Mouse (Mus musculus): Measurements from ENCODE around the gene Sox8. TPM values are rescaled to one million over a fixed set of nuclear protein-coding genes. Genes with fewer than 3 reads are reported as not detected.

Sox8 gene
- total and polyA plus RNA-seq, 2 experiments from 2014 or later: 22.6 to 26.6 TPM

DNA sequence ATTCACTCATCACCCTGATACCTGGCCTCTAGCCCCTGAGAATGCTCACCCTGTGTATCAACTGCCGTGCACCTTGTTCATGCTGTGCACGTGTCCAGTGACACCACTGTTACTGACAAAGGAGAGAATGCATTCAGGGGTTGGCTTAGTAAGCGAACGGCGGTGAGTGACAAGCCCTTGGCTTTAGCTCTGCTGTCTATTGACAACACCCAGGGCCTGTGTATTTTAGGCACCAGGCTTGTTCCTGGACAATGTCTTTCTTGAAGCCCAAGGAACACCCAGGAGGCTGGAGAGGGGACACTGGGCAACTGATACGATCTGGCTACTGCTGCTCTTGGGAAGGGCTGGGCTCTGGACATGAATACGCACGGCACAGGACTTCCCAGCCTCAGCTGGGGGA, 11.6 kb upstream of the Sox8 start:
- 0 out of 2 replicates have a peak, but pooled peaks cover 6% of the 10 kb centered on the region for H3K4me1 ChIP-seq (ENCODE audit: insufficient read depth)
- DNase-seq (no peak), ATAC-seq (no peak)
- H3K4me3 ChIP-seq (ENCODE audit: low read depth, low read length): no peak overlapping the region
- no peak overlapping the region for H3K9ac ChIP-seq
- no peak overlapping the region for H3K27ac ChIP-seq (ENCODE audit: low read depth, low read length)
- no peaks in the 10 kb centered on the region for H3K27me3 ChIP-seq (ENCODE audit: insufficient read depth, low read length)
- TF ChIP-seq CTCF (IDR thresholded peaks at IDR 0.05; ENCODE audit: low read depth): no peak
- WGBS: 65% methylated on average over 8 of the region's 8 CpGs
- no peaks in the 10 kb centered on the region for H3K9me3 ChIP-seq (ENCODE audit: low read length)
- peaks cover 5% of the 10 kb centered on the region for H3K36me3 ChIP-seq (ENCODE audit: insufficient read depth)
- H3K4me2 ChIP-seq (ENCODE audit: low read depth): no peak overlapping the region

DNA sequence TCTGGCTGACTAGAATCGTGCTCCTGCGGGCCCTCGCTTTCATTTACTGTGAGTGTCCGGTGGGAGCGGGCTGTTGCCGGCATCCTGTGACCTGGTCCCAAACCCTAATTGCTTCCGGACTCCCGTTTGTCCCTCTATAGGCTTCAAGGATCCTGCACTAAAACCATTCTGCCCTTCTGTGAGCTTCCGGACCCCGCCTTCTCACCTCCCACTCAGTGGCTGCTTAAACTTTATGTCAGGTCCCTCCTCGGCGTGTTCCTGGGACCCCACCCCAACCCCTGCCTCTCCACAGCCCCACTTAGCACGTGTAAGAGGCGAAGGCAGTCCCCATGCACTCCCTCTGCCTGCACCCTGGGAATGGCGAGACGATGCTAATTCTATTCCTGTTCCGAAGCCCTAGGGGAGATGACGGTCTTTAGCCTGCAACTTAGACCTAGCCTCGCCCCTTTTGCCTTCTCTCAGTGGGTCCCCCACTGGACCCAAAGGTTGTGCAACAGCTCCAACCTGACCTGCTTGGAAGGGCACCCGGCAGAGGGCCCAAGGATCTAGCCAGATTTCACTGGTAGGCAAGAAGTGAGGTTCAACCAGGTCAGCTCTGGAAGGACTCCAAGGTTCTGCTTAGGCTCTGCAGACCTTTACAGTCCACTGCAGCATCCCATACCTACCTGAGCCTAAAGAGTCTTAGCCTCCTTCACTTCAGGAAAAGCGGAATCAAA, 9.0 kb upstream of the Sox8 start:
- Histone ChIP-seq H3K9ac (peak overlapping the region; percentile 61), H3K36me3 (ENCODE audit: insufficient read depth) (no peaks in the 10 kb centered on the region), H3K9me3 (ENCODE audit: low read length) (no peaks in the 10 kb centered on the region), H3K4me3 (ENCODE audit: low read depth, low read length) (peak overlapping the region; percentile 62), H3K27me3 (ENCODE audit: insufficient read depth, low read length) (no peaks in the 10 kb centered on the region), H3K27ac (ENCODE audit: low read depth, low read length) (peak overlapping the region; percentile 62; the same call in 1 of the 2 replicates), H3K4me1 (ENCODE audit: insufficient read depth) (0 out of 2 replicates have a peak, but pooled peaks cover 6% of the 10 kb centered on the region), H3K4me2 (ENCODE audit: low read depth) (peak overlapping the region; percentile 90)
- ATAC-seq (peak; percentile 42), DNase-seq (no peak)
- 9% methylated on average over 21 of the region's 21 CpGs for WGBS
- TF ChIP-seq CTCF (IDR thresholded peaks at IDR 0.05; ENCODE audit: low read depth): no peak

DNA sequence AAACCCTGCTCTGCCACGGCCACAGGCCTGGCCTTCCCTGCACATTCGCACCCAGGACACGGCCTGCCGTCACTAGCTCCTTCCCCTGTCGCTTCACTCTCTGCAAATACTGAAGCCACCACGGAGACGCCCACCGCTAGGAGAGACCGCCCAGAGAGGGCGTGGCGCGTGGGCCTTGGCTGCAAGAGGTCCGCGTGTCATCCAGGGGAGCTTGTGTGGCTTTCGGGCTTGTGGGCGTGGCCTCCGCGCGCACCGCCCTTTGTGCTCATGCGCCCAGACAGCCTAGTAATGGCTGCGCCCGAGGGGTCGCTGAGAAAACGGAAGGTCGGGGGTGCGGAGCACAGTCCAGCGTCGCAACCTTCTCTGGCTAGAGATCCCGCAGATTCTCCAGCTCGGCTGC, 8.4 kb upstream of the Sox8 start, which contains the start of gene Lmf1:
Gene Lmf1, plus strand, starts transcription at position 166 of the 400 bp plus-strand sequence.
- Histone ChIP-seq H3K4me3 (ENCODE audit: low read depth, low read length) (peak within 1 kb of the TSS; percentile 62), H3K27ac (ENCODE audit: low read depth, low read length) (peak within 1 kb of the TSS; percentile 62; the same call in 1 of the 2 replicates), H3K9me3 (ENCODE audit: low read length) (no peaks in the 10 kb centered on the region), H3K27me3 (ENCODE audit: insufficient read depth, low read length) (no peaks in the 10 kb centered on the region), H3K36me3 (ENCODE audit: insufficient read depth) (no peaks in the 10 kb centered on the region), H3K4me2 (ENCODE audit: low read depth) (peak within 1 kb of the TSS; percentile 90), H3K9ac (peak within 1 kb of the TSS; percentile 61), H3K4me1 (ENCODE audit: insufficient read depth) (0 out of 2 replicates have a peak, but pooled peaks cover 6% of the 10 kb centered on the region)
- under 1% methylated on average over 31 of the region's 31 CpGs for WGBS
- peak; percentile 96 for DNase-seq
- TF ChIP-seq CTCF (IDR thresholded peaks at IDR 0.05; ENCODE audit: low read depth): peak; percentile 53
- ATAC-seq: peak; percentile 98

DNA sequence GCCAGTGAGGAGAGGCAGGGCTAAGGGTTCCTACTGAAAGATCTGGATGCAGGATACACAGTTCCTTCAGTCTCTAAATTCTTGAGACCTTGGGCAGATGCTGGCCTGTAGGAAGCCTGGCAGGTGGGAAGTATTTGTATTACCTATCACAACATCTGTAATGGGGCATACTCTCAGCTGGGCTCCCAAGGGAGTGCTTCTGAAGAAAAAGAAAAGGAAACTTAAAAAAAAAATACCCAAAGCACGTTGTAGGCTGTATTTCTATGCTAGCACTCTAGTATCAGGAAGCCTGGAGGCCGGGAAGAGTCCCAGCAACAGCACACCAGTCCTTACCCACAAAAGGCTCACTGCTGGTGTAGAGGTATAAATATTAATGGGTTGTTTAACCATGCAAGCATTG, 7.2 kb upstream of the Sox8 start:
- Histone ChIP-seq H3K36me3 (ENCODE audit: insufficient read depth) (no peaks in the 10 kb centered on the region), H3K9me3 (ENCODE audit: low read length) (no peaks in the 10 kb centered on the region), H3K4me3 (ENCODE audit: low read depth, low read length) (no peak overlapping the region), H3K27me3 (ENCODE audit: insufficient read depth, low read length) (no peaks in the 10 kb centered on the region), H3K4me1 (ENCODE audit: insufficient read depth) (0 out of 2 replicates have a peak, but pooled peaks cover 6% of the 10 kb centered on the region), H3K27ac (ENCODE audit: low read depth, low read length) (no peak overlapping the region), H3K9ac (no peak overlapping the region), H3K4me2 (ENCODE audit: low read depth) (no peak overlapping the region)
- DNase-seq: no peak
- WGBS: 29% methylated on average over 2 of the region's 2 CpGs
- TF ChIP-seq CTCF (IDR thresholded peaks at IDR 0.05; ENCODE audit: low read depth): no peak
- ATAC-seq: no peak

DNA sequence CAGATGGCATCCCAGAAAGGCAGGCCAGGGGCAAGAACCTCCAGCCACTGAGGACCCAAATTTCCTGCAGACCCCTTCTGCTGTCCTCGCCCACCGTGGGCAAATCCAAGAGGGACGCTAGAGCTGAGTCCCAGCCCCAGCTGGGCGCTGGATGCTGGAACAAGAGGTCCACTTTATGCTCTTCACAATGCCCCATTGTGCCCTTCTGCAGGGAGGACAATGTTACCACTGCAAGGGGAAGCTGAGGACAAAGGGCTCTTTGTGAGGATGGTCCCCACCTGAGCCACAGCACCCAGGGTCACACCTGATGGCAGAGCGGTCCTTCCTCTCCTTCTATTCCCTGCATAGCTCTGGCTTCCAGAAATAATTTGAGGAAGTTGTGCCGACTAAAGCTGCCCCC, 6.8 kb upstream of the Sox8 start:
- H3K36me3 ChIP-seq (ENCODE audit: insufficient read depth): no peaks in the 10 kb centered on the region
- H3K4me3 ChIP-seq (ENCODE audit: low read depth, low read length): no peak overlapping the region
- no peak overlapping the region for H3K4me2 ChIP-seq (ENCODE audit: low read depth)
- no peak for TF ChIP-seq CTCF (IDR thresholded peaks at IDR 0.05; ENCODE audit: low read depth)
- 0 out of 2 replicates have a peak, but pooled peaks cover 6% of the 10 kb centered on the region for H3K4me1 ChIP-seq (ENCODE audit: insufficient read depth)
- ATAC-seq (no peak), DNase-seq (no peak)
- H3K9me3 ChIP-seq (ENCODE audit: low read length): no peaks in the 10 kb centered on the region
- no peaks in the 10 kb centered on the region for H3K27me3 ChIP-seq (ENCODE audit: insufficient read depth, low read length)
- no peak overlapping the region for H3K9ac ChIP-seq
- WGBS: 35% methylated on average over 6 of the region's 6 CpGs
- H3K27ac ChIP-seq (ENCODE audit: low read depth, low read length): no peak overlapping the region

DNA sequence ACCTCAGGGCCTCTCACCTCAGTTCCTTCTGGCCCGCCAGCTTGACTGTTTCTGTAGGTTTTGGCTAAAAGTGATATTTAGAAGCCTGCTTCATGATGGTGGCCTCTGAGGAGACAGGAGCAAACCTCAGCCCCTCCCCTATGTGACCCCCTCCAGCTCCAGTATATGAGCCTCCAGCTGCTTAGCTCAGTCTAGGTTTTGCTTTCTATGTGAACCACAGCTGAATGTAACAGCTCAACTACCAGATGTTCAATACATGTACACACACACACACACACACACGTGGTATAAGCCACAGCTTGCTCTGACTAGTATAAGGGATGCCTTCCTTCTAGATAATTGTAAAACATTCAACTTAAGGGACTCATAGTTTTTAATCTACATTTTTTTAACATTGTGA, 5.5 kb upstream of the Sox8 start:
- DNase-seq (no peak), ATAC-seq (no peak)
- Histone ChIP-seq H3K9ac (no peak overlapping the region), H3K27ac (ENCODE audit: low read depth, low read length) (no peak overlapping the region), H3K36me3 (ENCODE audit: insufficient read depth) (no peaks in the 10 kb centered on the region), H3K4me2 (ENCODE audit: low read depth) (no peak overlapping the region), H3K4me3 (ENCODE audit: low read depth, low read length) (no peak overlapping the region), H3K9me3 (ENCODE audit: low read length) (no peaks in the 10 kb centered on the region), H3K27me3 (ENCODE audit: insufficient read depth, low read length) (no peaks in the 10 kb centered on the region), H3K4me1 (ENCODE audit: insufficient read depth) (0 out of 2 replicates have a peak, but pooled peaks cover 6% of the 10 kb centered on the region)
- no peak for TF ChIP-seq CTCF (IDR thresholded peaks at IDR 0.05; ENCODE audit: low read depth)
- 74% methylated on average over 2 of the region's 2 CpGs for WGBS

DNA sequence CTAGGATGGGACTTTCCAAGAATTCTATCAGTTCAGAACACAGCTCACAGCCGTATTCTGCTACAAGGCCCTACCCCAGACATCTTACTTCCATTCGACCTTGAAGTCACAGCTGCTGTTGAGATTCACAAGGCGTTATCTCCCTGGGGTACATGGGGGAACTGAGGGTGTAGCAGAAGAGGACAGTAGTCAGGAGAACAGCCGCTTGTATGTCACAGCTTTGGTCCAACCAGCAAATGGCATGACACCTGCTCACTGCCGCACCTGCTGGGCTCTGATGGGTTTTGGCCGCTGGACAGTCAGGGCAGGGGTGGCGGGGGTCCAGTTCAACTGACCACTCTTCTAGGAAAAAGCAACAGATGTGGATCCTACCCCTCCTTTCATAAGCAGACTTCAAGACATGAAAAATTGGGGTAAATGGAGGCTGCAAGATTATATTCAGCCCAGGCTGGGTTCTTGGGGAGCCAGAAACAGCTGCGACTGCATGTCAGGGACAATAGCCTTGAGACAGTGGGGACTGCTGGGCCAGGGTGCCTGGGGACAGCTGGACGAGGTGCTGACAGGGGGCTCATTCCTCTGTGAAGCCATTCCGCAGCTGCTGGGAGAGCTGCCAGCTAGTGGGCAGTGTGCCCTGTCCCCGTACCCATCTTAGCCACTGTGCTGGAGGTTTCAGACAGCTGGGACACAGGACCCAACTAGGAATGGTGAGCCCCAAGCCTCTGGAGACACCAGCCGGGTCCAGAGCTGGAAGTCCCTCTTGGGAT, 4.9 kb upstream of the Sox8 start:
- Histone ChIP-seq H3K9me3 (ENCODE audit: low read length) (no peaks in the 10 kb centered on the region), H3K36me3 (ENCODE audit: insufficient read depth) (no peaks in the 10 kb centered on the region), H3K4me2 (ENCODE audit: low read depth) (no peak overlapping the region), H3K4me3 (ENCODE audit: low read depth, low read length) (no peak overlapping the region), H3K4me1 (ENCODE audit: insufficient read depth) (0 out of 2 replicates have a peak, but pooled peaks cover 6% of the 10 kb centered on the region), H3K27me3 (ENCODE audit: insufficient read depth, low read length) (no peaks in the 10 kb centered on the region), H3K9ac (no peak overlapping the region), H3K27ac (ENCODE audit: low read depth, low read length) (no peak overlapping the region)
- no peak for ATAC-seq
- DNase-seq: peak; percentile 31
- TF ChIP-seq CTCF (IDR thresholded peaks at IDR 0.05; ENCODE audit: low read depth): no peak
- 55% methylated on average over 12 of the region's 12 CpGs for WGBS
